Mouse (Mus musculus) forebrain, embryonic 16.5 days (tissue): Measurements from ENCODE around the gene Fhl1. TPM values are rescaled to one million over a fixed set of nuclear protein-coding genes. Genes with fewer than 3 reads are reported as not detected.

Experiments used
- ATAC-seq: fragments of 200-750 bp; cut with Nextera tagmentation; 2 replicates; pipeline ENCODE4 v1.8.0; 2017; ENCODE audit warnings: mild to moderate bottlenecking, moderate library complexity
- H3K27ac ChIP-seq: fragments of 300-500 bp; sonication (generic); 2 replicates; pipeline ENCODE4 v1.5.1; 2014; ENCODE audit warnings: low read length, control low read depth
- H3K27me3 ChIP-seq: fragments of 300-500 bp; sonication (generic); replicated peaks from 2 replicates; pipeline ENCODE4 v1.6.1; 2014; ENCODE audit warnings: low read length; ENCODE audit not compliant: control insufficient read depth, insufficient read depth
- H3K36me3 ChIP-seq: fragments of 300-500 bp; sonication (generic); 2 replicates; pipeline ENCODE4 v1.6.1; 2014; ENCODE audit not compliant: control insufficient read depth, insufficient read depth
- H3K4me1 ChIP-seq: fragments of 300-500 bp; sonication (generic); replicated peaks from 2 replicates; pipeline ENCODE4 v1.6.1; 2014; ENCODE audit warnings: low read length; ENCODE audit not compliant: control insufficient read depth, insufficient read depth
- H3K4me2 ChIP-seq: fragments of 300-500 bp; sonication (generic); 2 replicates; pipeline ENCODE4 v1.6.1; 2014; ENCODE audit warnings: mild to moderate bottlenecking, low read length, control low read depth
- H3K4me3 ChIP-seq: fragments of 300-500 bp; sonication (generic); replicated peaks from 2 replicates; pipeline ENCODE4 v1.5.1; 2014; ENCODE audit warnings: mild to moderate bottlenecking, low read length, control low read depth
- H3K9ac ChIP-seq: fragments of 300-500 bp; sonication (generic); replicated peaks from 2 replicates; pipeline ENCODE4 v1.6.1; 2014; ENCODE audit warnings: low read depth, low read length, control low read depth
- H3K9me3 ChIP-seq: fragments of 300-500 bp; sonication (generic); 2 replicates; pipeline ENCODE4 v1.6.1; 2016; ENCODE audit warnings: low read length; ENCODE audit not compliant: control insufficient read depth
- WGBS: fragments of 180-500 bp; shearing (Covaris S2); extraction: QIAGEN DNeasy Blood & Tissue Kit; methylation state at CpG from one replicate; pipeline ENCODE4 v1.1.7; 2014; 5-methylcytosine and 5-hydroxymethylcytosine counted together
- polyA plus RNA-seq: library from polyadenylated mRNA; unstranded; fragments of >200 nt; fragmentation: Nextera tagmentation; extraction: Ambion mirVana; gene quantifications from 2 replicates; pipeline ENCODE4 v1.2.1, GENCODE M21; 2015

The Fhl1 gene
- polyA plus RNA-seq, 1 experiment from 2014 or later: 125 TPM

DNA sequence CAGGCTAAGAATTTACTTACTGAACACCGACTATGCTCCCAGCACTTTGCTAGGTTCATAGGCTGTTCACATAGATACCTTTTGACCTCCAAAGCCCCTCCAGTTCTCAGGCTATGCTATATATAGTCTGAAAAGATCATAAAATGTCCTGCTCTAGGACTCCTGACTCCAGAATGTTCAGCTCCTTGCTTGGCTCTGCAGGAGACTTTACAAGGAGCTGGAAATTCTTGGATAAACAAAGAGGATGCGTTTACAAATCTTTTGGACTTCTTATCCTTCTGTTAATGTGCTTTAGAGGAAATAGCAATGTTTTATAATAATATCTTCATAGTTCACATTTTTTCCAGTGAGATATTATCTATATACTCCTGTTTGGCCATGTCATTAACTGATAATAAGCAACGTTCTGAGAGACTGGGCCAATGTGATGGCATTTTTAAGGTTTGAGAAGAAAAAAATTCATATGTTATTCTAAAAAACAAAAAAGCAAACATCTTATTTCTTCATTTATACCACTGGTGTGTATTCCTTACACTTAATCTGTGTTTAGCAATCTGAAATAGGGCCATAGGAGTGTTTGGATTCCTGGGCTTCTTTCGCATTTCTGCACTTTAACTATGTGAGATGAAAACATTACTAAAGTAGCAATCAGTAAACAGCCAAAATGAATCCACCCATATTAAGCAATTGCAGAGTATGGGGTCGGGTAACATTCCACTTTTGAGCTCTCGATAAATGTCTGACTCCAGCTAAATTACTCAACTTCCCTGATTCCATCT is 22.8 kb upstream of the Fhl1 start:
- no peaks in the 10 kb centered on the region for H3K4me1 ChIP-seq
- H3K4me3 ChIP-seq: no peak overlapping the region
- no peak overlapping the region for H3K9ac ChIP-seq
- ATAC-seq: no peak
- no peaks in the 10 kb centered on the region for H3K36me3 ChIP-seq
- no peak overlapping the region for H3K4me2 ChIP-seq
- H3K27me3 ChIP-seq: no peaks in the 10 kb centered on the region
- 85% methylated on average over 6 of the region's 6 CpGs for WGBS
- H3K27ac ChIP-seq: no peak overlapping the region
- no peaks in the 10 kb centered on the region for H3K9me3 ChIP-seq

DNA sequence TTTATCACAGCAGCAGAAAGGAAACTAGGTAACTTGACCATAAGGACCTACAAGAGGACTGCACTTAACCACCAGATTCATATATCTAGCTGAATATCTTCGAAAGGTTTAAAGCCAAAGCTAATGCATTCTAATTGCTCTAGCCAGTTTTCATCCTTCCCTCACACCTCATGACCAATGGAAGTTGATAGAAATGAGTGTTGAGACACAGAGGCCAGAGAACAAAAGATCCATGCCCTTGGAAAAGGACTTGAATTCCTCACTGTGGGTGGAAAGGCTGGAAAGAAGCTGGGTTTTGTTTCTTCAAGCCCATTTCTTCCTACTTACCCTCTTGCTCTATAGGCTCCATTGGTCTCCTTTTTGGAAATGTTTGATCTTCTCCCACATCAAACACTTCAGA is 21.1 kb upstream of the Fhl1 start:
- 97% methylated on average over 1 of the region's 1 CpGs for WGBS
- Histone ChIP-seq H3K27ac (no peak overlapping the region), H3K9ac (no peak overlapping the region), H3K27me3 (no peaks in the 10 kb centered on the region), H3K4me3 (no peak overlapping the region), H3K4me2 (no peak overlapping the region), H3K4me1 (no peaks in the 10 kb centered on the region), H3K36me3 (no peaks in the 10 kb centered on the region), H3K9me3 (no peaks in the 10 kb centered on the region)
- ATAC-seq: no peak

DNA sequence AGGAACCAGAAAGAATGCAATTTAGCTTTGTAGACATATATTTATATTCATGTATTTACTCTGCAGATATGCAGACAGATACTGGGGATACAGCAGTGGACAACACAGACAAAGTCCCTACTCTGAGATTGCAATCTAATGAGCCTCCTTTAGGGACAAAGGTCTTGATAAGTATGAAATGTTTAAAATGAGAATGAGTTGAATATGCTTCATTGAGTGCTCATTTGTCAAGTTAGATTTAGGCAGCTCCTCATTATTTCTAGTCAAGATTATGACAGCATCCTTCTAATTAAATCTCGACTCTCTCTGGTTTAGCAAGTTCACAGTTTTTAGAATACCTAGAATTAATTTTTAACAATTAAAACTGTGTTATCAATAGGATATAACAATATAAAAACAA is 18.9 kb upstream of the Fhl1 start:
- Histone ChIP-seq H3K9me3 (no peaks in the 10 kb centered on the region), H3K9ac (no peak overlapping the region), H3K27me3 (no peaks in the 10 kb centered on the region), H3K4me1 (no peaks in the 10 kb centered on the region), H3K27ac (no peak overlapping the region), H3K4me3 (no peak overlapping the region), H3K36me3 (no peaks in the 10 kb centered on the region), H3K4me2 (no peak overlapping the region)
- WGBS: 58% methylated on average over 1 of the region's 1 CpGs
- ATAC-seq: no peak

DNA sequence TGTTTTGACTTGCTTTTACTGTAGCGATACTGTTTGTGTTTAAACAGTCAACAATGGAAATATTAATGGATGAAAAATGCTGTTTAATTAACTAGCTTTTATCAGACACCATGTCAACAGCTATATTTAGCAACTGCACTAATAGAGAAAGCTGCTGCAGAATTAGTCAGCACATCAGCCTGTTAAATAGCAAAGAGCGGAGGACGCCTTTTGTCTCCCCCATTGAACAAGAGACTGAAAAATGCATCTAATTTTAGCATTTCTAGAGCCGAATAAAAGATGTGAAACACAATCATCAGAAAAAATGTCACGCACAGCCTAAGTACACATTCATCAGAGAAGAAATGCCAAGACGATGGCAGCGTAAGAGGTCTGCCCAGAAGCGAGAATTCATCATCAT is 9.0 kb upstream of the Fhl1 start:
- Histone ChIP-seq H3K9me3 (no peaks in the 10 kb centered on the region), H3K36me3 (no peaks in the 10 kb centered on the region), H3K9ac (no peak overlapping the region), H3K27me3 (no peaks in the 10 kb centered on the region), H3K4me3 (no peak overlapping the region), H3K4me1 (no peaks in the 10 kb centered on the region), H3K27ac (peak overlapping the region; percentile 8; the same call in 1 of the 2 replicates), H3K4me2 (no peak overlapping the region)
- ATAC-seq: peak; percentile 52; the same call in 1 of the 2 replicates
- WGBS: 47% methylated on average over 8 of the region's 8 CpGs

DNA sequence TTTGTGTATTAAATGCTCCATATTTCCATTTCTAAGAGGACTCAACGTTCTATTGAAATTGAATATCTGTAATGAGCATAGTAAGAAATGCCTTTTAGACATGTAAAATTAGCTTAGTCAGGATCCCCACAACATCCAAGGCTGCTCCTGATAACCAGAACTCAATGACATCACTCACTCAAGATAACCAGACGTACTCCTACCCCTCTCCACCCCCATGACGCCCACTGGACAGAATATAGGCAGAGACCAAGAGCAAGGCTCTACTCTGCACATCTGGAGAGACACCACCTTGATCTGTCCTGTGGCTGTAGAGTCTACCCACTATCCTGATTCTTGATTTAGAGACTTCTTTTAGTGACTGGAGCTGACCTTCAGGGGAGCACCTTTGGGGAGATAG is 3.1 kb upstream of the Fhl1 start:
- Histone ChIP-seq H3K36me3 (no peaks in the 10 kb centered on the region), H3K27me3 (no peaks in the 10 kb centered on the region), H3K9me3 (no peaks in the 10 kb centered on the region), H3K9ac (no peak overlapping the region), H3K27ac (no peak overlapping the region), H3K4me2 (no peak overlapping the region), H3K4me1 (no peaks in the 10 kb centered on the region), H3K4me3 (no peak overlapping the region)
- WGBS: 80% methylated on average over 3 of the region's 3 CpGs
- no peak for ATAC-seq

DNA sequence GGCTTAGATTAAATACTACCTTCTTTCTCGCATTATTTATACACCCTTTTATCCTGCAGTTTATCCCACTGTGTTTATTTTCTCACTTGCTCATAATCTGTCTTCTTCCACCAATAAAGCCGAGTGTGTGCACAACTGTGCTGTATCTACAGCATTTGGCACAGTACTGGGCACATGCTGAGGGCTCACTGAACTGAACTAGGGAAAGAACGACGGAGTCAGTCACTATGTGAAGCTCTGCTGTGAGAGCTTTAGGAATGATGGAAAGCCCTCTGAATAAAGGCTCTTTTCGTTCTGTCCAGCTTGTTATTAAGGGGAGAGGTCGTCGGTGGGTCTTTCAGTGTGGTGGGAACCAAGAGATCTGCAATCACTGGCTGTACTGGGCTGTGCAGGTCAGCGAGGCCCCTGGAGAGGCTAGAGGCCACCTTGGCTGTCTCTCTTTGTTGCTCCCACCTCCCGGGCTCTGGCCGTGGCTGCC is 720 bp upstream of the Fhl1 start:
- peak overlapping the region; percentile 52 for H3K4me2 ChIP-seq
- H3K36me3 ChIP-seq: no peaks in the 10 kb centered on the region
- WGBS: 22% methylated on average over 10 of the region's 10 CpGs
- H3K4me3 ChIP-seq: peak overlapping the region; percentile 63
- peak overlapping the region; percentile 71; the same call in 1 of the 2 replicates for H3K27ac ChIP-seq
- H3K9ac ChIP-seq: peak overlapping the region; percentile 70
- peak; percentile 54 for ATAC-seq
- no peaks in the 10 kb centered on the region for H3K9me3 ChIP-seq
- no peaks in the 10 kb centered on the region for H3K4me1 ChIP-seq
- H3K27me3 ChIP-seq: no peaks in the 10 kb centered on the region

DNA sequence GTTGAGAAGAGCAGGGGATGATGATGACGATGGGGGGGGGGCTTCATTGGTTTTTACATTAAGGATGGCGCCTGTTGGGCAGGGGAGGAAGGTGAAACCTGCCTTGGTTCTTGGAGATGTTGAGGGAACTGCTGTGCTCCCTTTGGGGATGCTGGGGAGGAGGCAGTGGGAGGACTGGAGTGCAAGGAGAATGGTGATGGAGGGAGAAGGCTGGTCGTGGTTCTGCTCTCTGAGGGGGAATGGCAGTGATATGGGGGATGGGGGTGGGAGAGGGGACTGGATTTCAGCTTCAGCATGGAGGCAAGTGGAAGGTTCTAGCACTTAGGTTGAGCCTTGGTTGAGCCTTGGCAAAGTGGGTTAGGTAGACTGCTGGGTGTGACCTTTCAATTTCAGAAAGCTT is 814 bp downstream of the Fhl1 start:
- Histone ChIP-seq H3K4me3 (peak overlapping the region; percentile 63), H3K9me3 (no peaks in the 10 kb centered on the region), H3K4me2 (peak overlapping the region; percentile 54), H3K27ac (no peak overlapping the region; the same call in 1 of the 2 replicates), H3K27me3 (no peaks in the 10 kb centered on the region), H3K36me3 (no peaks in the 10 kb centered on the region), H3K9ac (peak overlapping the region; percentile 29; the same call in 1 of the 2 replicates), H3K4me1 (no peaks in the 10 kb centered on the region)
- no peak for ATAC-seq
- WGBS: 17% methylated on average over 3 of the region's 3 CpGs

DNA sequence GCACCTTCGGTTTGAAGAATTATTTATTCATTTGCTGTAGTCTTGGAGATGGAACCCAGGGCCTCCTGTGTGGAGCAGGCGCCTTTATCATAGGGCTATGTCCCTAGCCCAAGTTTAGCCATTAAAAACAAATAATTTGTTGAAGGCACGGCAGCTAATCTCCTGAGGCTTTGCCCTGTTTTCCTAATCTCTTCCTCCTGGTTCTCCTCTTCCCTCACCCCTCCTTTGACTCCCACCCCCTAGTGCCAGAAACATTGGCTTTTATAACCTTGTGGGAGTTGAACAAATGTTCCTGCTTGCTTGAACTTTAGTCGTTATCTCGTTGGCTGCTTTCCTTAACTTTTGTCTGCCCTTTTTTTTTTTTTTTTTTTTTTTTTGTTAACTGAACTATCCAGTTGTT is 2.8 kb downstream of the Fhl1 start:
- no peak for ATAC-seq
- H3K27me3 ChIP-seq: no peaks in the 10 kb centered on the region
- H3K27ac ChIP-seq: no peak overlapping the region
- H3K4me2 ChIP-seq: no peak overlapping the region
- no peaks in the 10 kb centered on the region for H3K36me3 ChIP-seq
- H3K4me1 ChIP-seq: no peaks in the 10 kb centered on the region
- no peaks in the 10 kb centered on the region for H3K9me3 ChIP-seq
- no peak overlapping the region for H3K9ac ChIP-seq
- WGBS: 43% methylated on average over 5 of the region's 5 CpGs
- H3K4me3 ChIP-seq: no peak overlapping the region

DNA sequence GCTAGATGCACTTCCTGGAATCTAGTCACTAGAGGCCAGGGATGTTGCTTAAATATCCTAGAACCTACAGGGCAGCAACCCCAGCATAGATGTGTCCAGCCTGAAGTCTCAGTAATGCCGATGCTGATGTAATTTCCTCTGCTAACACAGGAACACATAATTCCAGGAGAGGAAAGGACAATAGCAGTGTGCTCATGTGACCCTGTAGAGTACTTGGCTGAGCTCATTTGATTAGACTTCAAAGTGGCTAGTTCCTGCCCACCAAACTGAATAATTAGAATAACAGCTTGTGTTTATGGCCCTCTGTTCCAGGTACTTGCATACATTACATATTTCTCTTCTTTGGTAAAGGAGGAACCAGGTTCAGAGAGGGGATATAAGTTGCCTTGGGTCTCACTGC is 4.6 kb downstream of the Fhl1 start:
- Histone ChIP-seq H3K4me1 (no peaks in the 10 kb centered on the region), H3K4me3 (no peak overlapping the region), H3K9me3 (no peaks in the 10 kb centered on the region), H3K36me3 (no peaks in the 10 kb centered on the region), H3K27ac (no peak overlapping the region), H3K4me2 (no peak overlapping the region), H3K9ac (no peak overlapping the region), H3K27me3 (no peaks in the 10 kb centered on the region)
- ATAC-seq: no peak
- WGBS: 36% methylated on average over 1 of the region's 1 CpGs
